Mouse (Mus musculus): ENCODE measurements at regions not wholly inside any gene's neighbourhood (a gene's known extent, or its start where the extent isn't known, plus 50 kb on each side); places are given as distances from the start of the nearest gene placed in this dataset.

GRCm38 (mm10) chr11:40624126-40624778, 70.8 kb downstream of the Mat2b start:
- in situ Hi-C loops (cut with MboI, MseI) = no loop called here

- in situ Hi-C loops (cut with MboI, MseI) = no loop called here
Observed at GRCm38 (mm10) chr11:40620036-40620435, 75.0 kb downstream of the Mat2b start.

GRCm38 (mm10) chr11:40603008-40603407, 92.0 kb downstream of the Mat2b start:
- in situ Hi-C loops (cut with MboI, MseI) = no loop called here

- in situ Hi-C loops (cut with MboI, MseI) = no loop called here
Observed at GRCm38 (mm10) chr11:40601572-40601909, 93.5 kb downstream of the Mat2b start.

- in situ Hi-C loops (cut with MboI, MseI) = no loop called here
Observed at GRCm38 (mm10) chr11:40600773-40601571, 94.0 kb downstream of the Mat2b start.

- in situ Hi-C loops (cut with MboI, MseI) = no loop called here
Observed at GRCm38 (mm10) chr11:40599956-40600772, 94.8 kb downstream of the Mat2b start.

- in situ Hi-C loops (cut with MboI, MseI) = no loop called here
Observed at GRCm38 (mm10) chr11:40596347-40596746, 98.7 kb downstream of the Mat2b start.

- in situ Hi-C loops (cut with MboI, MseI) = no loop called here
Observed at GRCm38 (mm10) chr11:40592056-40592455, 102.9 kb downstream of the Mat2b start.

- in situ Hi-C loops (cut with MboI, MseI) = no loop called here
Observed at GRCm38 (mm10) chr11:40573758-40574139, 121.3 kb downstream of the Mat2b start.

GRCm38 (mm10) chr11:40572953-40573757, 121.8 kb downstream of the Mat2b start:
- in situ Hi-C loops (cut with MboI, MseI) = no loop called here

GRCm38 (mm10) chr11:40562866-40563265, 132.1 kb downstream of the Mat2b start:
- in situ Hi-C loops (cut with MboI, MseI) = no loop called here

GRCm38 (mm10) chr11:40561983-40562382, 133.0 kb downstream of the Mat2b start:
- in situ Hi-C loops (cut with MboI, MseI) = no loop called here

- in situ Hi-C loops (cut with MboI, MseI) = no loop called here
Observed at GRCm38 (mm10) chr11:40561400-40561799, 133.6 kb downstream of the Mat2b start.

GRCm38 (mm10) chr11:40558486-40558885, 136.5 kb downstream of the Mat2b start:
- in situ Hi-C loops (cut with MboI, MseI) = no loop called here

GRCm38 (mm10) chr11:40554867-40555794, 139.9 kb downstream of the Mat2b start:
- in situ Hi-C loops (cut with MboI, MseI) = no loop called here

GRCm38 (mm10) chr11:40552054-40552453, 142.9 kb downstream of the Mat2b start:
- in situ Hi-C loops (cut with MboI, MseI) = no loop called here

GRCm38 (mm10) chr11:40546596-40546995, 148.4 kb downstream of the Mat2b start:
- in situ Hi-C loops (cut with MboI, MseI) = no loop called here

- in situ Hi-C loops (cut with MboI, MseI) = no loop called here
Observed at GRCm38 (mm10) chr11:40545537-40545936, 149.5 kb downstream of the Mat2b start.

- in situ Hi-C loops (cut with MboI, MseI) = no loop called here
Observed at GRCm38 (mm10) chr11:40540229-40540628, 154.8 kb downstream of the Mat2b start.

GRCm38 (mm10) chr11:40539776-40540175, 155.2 kb downstream of the Mat2b start:
- in situ Hi-C loops (cut with MboI, MseI) = no loop called here
